Mouse (Mus musculus): Measurements from ENCODE around the gene Akip1. TPM values are rescaled to one million over a fixed set of nuclear protein-coding genes. Genes with fewer than 3 reads are reported as not detected.

Gene Akip1
- polyA plus RNA-seq (2015; fragmentation: Nextera tagmentation; extraction: Ambion mirVana): 36.8 and 58.7 TPM in 2 replicates

DNA sequence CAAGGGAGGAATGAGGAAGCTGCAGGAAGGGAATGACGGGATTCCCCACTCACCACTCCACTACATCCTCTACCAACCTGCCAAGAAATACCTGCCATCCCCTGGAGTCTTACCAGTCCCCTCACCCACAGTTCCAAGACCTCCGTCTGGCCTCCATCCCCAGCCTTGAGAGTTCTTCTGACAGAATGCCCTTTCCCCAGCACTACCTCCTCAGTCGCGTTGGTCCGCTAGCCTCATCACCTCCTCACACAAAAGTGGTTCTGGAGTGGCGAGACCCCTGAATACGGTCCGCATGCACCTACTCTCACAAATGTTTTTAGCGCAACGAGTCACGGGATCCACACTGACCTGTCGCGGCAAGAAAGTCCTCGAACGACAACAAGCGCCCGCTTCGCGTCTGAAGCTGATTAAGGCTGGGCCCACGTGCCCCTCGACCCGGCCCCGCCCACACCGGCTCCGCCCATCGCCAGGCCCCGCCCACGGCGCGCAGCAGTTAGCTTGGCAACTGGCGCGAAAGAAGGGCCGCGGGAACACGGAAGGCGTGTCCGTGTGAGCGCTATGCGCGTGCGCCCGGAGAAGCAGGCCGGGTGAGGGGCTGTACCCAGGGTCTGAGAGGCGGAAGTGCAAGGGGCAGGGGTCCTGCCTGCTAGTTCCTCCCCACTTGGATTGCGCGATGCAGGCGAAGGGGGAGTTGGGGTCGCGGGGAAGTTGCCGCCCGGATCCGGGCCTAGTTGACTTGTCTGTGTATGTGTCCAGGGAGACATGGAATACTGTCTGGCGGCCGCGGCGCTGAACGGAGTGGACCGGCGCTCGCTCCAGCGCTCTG is at the start of gene Akip1, which contains the start of gene St5:
Gene Akip1, plus strand, starts transcription at position 501 of the 826 bp plus-strand sequence.
Gene St5, minus strand, starts transcription at position 416 of the 826 bp plus-strand sequence.

DNA sequence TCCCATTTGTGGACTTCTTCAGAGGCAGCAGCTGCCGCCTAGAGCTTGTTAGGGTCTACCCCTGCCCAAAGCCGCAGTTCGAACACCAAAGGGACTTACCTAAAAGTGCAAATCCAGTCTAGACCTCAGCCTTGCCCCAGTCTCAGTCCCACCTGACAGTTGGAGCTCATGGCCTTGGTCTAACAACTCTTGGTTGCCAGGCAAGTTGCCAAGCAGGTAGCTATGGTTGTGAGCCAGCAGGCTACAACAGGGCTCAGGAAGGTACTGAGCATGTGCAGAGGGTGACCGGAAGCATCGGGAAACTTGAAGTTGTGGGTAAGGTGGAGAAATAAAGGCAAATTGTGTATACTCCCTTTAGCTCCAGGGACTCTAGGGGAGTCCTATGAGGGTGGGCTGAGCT is 20.2 kb downstream of the Akip1 start, which contains the start of gene BC051019:
Gene BC051019, minus strand, starts transcription at position 154 of the 400 bp plus-strand sequence.

DNA sequence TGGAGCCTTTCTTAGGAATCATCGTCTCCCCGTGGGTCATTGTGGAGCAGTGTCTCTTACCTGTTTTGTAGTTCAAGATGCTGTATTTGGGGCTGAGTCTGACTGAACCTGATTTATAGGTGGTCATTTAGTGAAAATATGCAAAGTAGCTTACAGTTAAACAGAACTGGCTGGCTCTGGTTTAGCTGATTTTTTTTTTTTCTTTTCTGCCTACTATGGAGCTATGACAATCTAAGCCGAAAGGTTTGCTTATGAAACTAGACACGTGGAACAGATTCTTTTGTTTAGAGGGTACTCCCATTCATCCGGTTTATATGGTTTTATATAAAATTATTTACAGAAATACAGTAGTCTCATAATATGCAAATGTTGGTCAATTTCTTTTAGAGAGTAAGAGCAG is 28.1 kb downstream of the Akip1 start, which contains the start of gene Ascl3:
Gene Ascl3, minus strand, starts transcription at position 101 of the 400 bp plus-strand sequence.

DNA sequence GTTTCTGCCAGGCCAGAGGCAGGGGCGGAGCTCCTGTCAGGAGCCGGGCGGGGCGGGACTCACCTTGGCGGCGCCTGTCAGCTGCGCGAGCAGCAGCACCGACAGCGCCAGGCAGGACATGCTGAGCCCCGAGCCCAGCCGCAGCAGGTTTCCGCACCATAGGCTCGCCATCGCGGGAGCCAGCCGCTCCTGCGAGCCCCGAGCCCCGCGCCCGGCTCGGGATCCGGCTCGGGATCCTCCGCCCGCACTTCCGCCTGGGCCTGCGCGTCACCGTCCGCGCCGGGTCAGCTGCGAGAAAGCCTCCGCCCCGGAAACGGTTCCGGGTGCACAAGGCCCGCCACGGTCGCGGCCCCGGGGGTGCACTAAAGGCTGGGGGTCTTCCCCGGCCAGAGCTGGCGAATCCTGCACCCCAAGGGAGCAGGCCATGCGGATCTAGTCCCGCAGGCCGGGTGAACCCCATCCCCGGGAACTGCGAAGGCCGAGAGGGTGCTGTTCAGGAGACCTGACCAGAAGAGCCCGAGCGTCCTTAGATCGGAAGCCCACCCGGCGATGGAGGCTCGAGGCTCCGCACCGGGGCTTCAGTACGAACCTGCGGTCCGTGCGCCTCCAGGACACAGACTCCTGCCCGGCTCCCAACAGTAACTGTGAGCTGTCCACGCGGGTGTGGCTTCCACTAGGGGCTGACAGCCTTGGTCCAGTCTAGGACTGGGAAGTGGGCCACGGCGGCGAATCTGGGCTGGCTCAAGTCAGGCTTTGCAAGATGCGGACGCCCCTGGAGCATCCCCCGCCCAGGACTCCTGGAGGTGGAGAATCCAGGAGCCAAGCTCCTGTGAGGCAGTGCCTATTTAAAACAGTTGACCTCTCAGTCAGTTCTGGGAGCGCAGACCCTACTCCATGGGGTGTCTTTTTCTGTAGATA is 48.8 kb downstream of the Akip1 start, which contains the start of gene Tmem9b:
Gene Tmem9b, minus strand, starts transcription at position 868 of the 918 bp plus-strand sequence.

Other genes with a start within 250 kb of the Akip1 start
- gene Trim66, start 195.6 kb upstream of the Akip1 start, polyA plus RNA-seq (2015; fragmentation: Nextera tagmentation; extraction: Ambion mirVana): 0.03 and 0.04 TPM in 2 replicates
- 133 and 173 TPM in 2 replicates for gene Rpl27a, start 184.5 kb upstream of the Akip1 start, polyA plus RNA-seq (2015; fragmentation: Nextera tagmentation; extraction: Ambion mirVana)
- gene St5, start 85 bp upstream of the Akip1 start, polyA plus RNA-seq (2015; fragmentation: Nextera tagmentation; extraction: Ambion mirVana): 24.2 and 29.5 TPM in 2 replicates
- not detected in 2 replicates for gene BC051019, start 20.2 kb downstream of the Akip1 start, polyA plus RNA-seq (2015; fragmentation: Nextera tagmentation; extraction: Ambion mirVana)
- gene Ascl3, start 28.0 kb downstream of the Akip1 start, polyA plus RNA-seq (2015; fragmentation: Nextera tagmentation; extraction: Ambion mirVana): not detected in 2 replicates
- 77.6 and 86.5 TPM in 2 replicates for gene Tmem9b, start 49.2 kb downstream of the Akip1 start, polyA plus RNA-seq (2015; fragmentation: Nextera tagmentation; extraction: Ambion mirVana)
- 0.59 and 1.9 TPM in 2 replicates for gene Nrip3, start 78.3 kb downstream of the Akip1 start, polyA plus RNA-seq (2015; fragmentation: Nextera tagmentation; extraction: Ambion mirVana)
- 0.13 and 0.52 TPM in 2 replicates for gene Scube2, start 162.0 kb downstream of the Akip1 start, polyA plus RNA-seq (2015; fragmentation: Nextera tagmentation; extraction: Ambion mirVana)

All from adrenal gland, postnatal 0 days (tissue).